Mouse (Mus musculus) midbrain, postnatal 0 days (tissue): ENCODE results near the gene Tmod1. TPM values are rescaled to one million over a fixed set of nuclear protein-coding genes. Genes with fewer than 3 reads are reported as not detected.

ENCODE experiments used
- ATAC-seq: fragments of 200-750 bp; cut with Nextera tagmentation; 2 replicates; pipeline ENCODE4 v1.8.0; 2017; ENCODE audit warnings: moderate number of reproducible peaks, mild to moderate bottlenecking, moderate TSS enrichment, moderate library complexity; ENCODE audit not compliant: low FRiP score
- DNase-seq: peaks from one replicate; pipeline ENCODE4 v3.0.0-alpha.2; 2015; ENCODE audit warnings: low spot score
- H3K27ac ChIP-seq: fragments of 300-500 bp; sonication (generic); 2 replicates; pipeline ENCODE4 v1.5.1; 2014; ENCODE audit warnings: low read depth, mild to moderate bottlenecking, low read length, mixed read lengths
- H3K27me3 ChIP-seq: fragments of 300-500 bp; sonication (generic); 2 replicates; pipeline ENCODE4 v1.6.1; 2014; ENCODE audit warnings: low read length, control low read depth, mixed read lengths; ENCODE audit not compliant: insufficient read depth
- H3K36me3 ChIP-seq: fragments of 300-500 bp; sonication (generic); 2 replicates; pipeline ENCODE4 v1.6.1; 2014; ENCODE audit warnings: low read length, control low read depth, mixed read lengths; ENCODE audit not compliant: insufficient read depth
- H3K4me1 ChIP-seq: fragments of 300-500 bp; sonication (generic); 2 replicates; pipeline ENCODE4 v1.6.1; 2014; ENCODE audit warnings: mild to moderate bottlenecking, control low read depth, antibody characterized with exemption, low read length, mixed read lengths; ENCODE audit not compliant: insufficient read depth
- H3K4me2 ChIP-seq: fragments of 300-500 bp; sonication (generic); 2 replicates; pipeline ENCODE4 v1.6.1; 2014; ENCODE audit warnings: low read depth, mild to moderate bottlenecking, low read length, mixed read lengths; ENCODE audit not compliant: poor library complexity, severe bottlenecking
- H3K4me3 ChIP-seq: fragments of 300-500 bp; sonication (generic); 2 replicates; pipeline ENCODE4 v1.5.1; 2014; ENCODE audit warnings: low read depth, mild to moderate bottlenecking, low read length, moderate library complexity
- H3K9ac ChIP-seq: fragments of 300-500 bp; sonication (generic); replicated peaks from 2 replicates; pipeline ENCODE4 v1.6.1; 2014; ENCODE audit warnings: mild to moderate bottlenecking, low read length, moderate library complexity, mixed read lengths; ENCODE audit not compliant: poor library complexity, severe bottlenecking
- H3K9me3 ChIP-seq: fragments of 300-500 bp; sonication (generic); 2 replicates; pipeline ENCODE4 v1.6.1; 2016; ENCODE audit warnings: low read length, control low read depth
- CTCF ChIP-seq: IDR thresholded peaks from 2 replicates; pipeline ENCODE4 v1.5.1; 2016; ENCODE audit warnings: antibody characterized with exemption, mild to moderate bottlenecking
- WGBS: fragments of 180-500 bp; shearing (Covaris S2); extraction: QIAGEN DNeasy Blood & Tissue Kit; methylation state at CpG from one replicate; pipeline ENCODE4 v1.1.7; 2014; 5-methylcytosine and 5-hydroxymethylcytosine counted together
- polyA plus RNA-seq: library from polyadenylated mRNA; unstranded; fragments of >200 nt; fragmentation: Nextera tagmentation; extraction: Ambion mirVana; gene quantifications from 2 replicates; pipeline ENCODE4 v1.2.1, GENCODE M21; 2015
- total RNA-seq: library from RNA; depleted of rRNA; stranded (reverse); fragments of >200 nt; gene quantifications from 2 replicates; pipeline ENCODE4 v1.2.3, GENCODE M21; 2014

The Tmod1 gene
- total and polyA plus RNA-seq, 2 experiments from 2014 or later = 0.55 to 0.75 TPM

DNA sequence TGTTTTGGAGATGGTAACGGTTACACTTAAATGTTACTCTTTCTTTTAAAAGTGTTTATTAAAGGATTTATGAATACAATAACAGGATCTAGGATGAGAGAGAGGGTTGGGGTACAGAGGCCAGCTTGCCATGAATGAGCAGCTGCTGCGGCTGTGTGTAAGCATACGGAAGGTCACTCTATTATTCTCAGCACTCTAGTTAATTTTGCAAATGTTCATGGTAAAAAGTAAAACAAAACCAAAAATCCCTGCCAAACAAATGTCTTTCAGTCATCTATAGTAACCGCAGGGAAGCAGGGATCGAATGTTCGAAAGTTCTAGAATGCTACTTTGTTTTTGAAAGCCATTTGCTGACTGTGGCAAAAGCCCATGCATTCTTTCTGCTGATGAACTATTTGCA is 84.6 kb downstream of the Tmod1 start:
- H3K36me3 ChIP-seq = peaks cover 56% of the 10 kb centered on the region
- no peak for DNase-seq

GRCm38 (mm10) chr4:46126541-46126940 is 87.8 kb downstream of the Tmod1 start:
- H3K4me3 ChIP-seq = no peak overlapping the region
- peak; percentile 98 for TF ChIP-seq CTCF
- peaks cover 37% of the 10 kb centered on the region for H3K36me3 ChIP-seq
- no peak overlapping the region for H3K4me2 ChIP-seq
- ATAC-seq (peak; percentile 34; the same call in 1 of the 2 replicates), DNase-seq (peak; percentile 90)
- no peak overlapping the region for H3K9ac ChIP-seq
- no peak overlapping the region for H3K27ac ChIP-seq
- H3K4me1 ChIP-seq = no peaks in the 10 kb centered on the region
- no peaks in the 10 kb centered on the region for H3K27me3 ChIP-seq
- WGBS = 47% methylated on average over 2 of the region's 2 CpGs
- H3K9me3 ChIP-seq = no peaks in the 10 kb centered on the region

More for the DNA sequence above, 84.6 kb downstream of the Tmod1 start:
- no peaks in the 10 kb centered on the region for H3K4me1 ChIP-seq
- no peaks in the 10 kb centered on the region for H3K27me3 ChIP-seq
- no peak overlapping the region for H3K27ac ChIP-seq
- ATAC-seq = no peak
- 94% methylated on average over 6 of the region's 6 CpGs for WGBS
- H3K9ac ChIP-seq = no peak overlapping the region
- TF ChIP-seq CTCF = no peak
- no peak overlapping the region for H3K4me3 ChIP-seq
- H3K4me2 ChIP-seq = no peak overlapping the region
- H3K9me3 ChIP-seq = no peaks in the 10 kb centered on the region

DNA sequence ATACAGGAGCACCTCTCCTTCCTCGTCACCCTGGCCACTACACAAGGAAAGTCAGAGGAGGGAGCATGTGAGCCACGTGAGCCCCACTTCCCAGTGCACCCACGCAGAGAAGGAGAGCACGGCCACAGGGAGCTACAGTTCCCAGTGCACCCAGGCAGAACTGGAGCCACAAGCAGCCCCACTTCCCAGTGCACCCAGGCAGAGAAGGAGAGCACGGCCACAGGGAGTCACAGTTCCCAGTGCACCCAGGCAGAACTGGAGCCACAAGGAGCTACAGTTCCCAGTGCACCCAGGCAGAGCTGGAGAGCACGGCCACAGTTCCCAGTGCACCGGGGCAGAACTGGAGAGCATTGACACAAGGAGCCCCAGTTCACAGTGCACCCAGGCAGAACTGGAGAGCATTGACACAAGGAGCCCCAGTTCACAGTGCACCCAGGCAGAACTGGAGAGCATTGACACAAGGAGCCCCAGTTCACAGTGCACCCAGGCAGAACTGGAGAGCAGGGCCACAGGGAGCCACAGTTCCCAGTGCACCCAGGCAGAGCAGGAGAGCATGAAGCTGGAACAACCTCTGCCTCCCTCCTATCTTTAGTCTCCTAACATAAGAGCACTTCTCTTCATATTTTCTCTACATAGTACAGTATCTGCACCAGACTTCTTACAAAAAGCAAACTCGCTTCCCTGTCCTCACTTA is 90.7 kb downstream of the Tmod1 start:
- WGBS = 78% methylated on average over 8 of the region's 8 CpGs
- no peak for TF ChIP-seq CTCF
- Histone ChIP-seq H3K9me3 (no peaks in the 10 kb centered on the region), H3K9ac (no peak overlapping the region), H3K36me3 (peaks cover 35% of the 10 kb centered on the region), H3K4me3 (no peak overlapping the region), H3K27ac (no peak overlapping the region), H3K4me1 (no peaks in the 10 kb centered on the region), H3K27me3 (no peaks in the 10 kb centered on the region), H3K4me2 (no peak overlapping the region)
- DNase-seq (no peak), ATAC-seq (no peak)

- DNase-seq (peak; percentile 54), ATAC-seq (no peak)
- Histone ChIP-seq H3K27me3 (no peaks in the 10 kb centered on the region), H3K27ac (no peak overlapping the region), H3K36me3 (peaks cover 35% of the 10 kb centered on the region), H3K4me3 (no peak overlapping the region), H3K4me1 (no peaks in the 10 kb centered on the region), H3K4me2 (no peak overlapping the region), H3K9me3 (no peaks in the 10 kb centered on the region), H3K9ac (no peak overlapping the region)
- peak; percentile 81 for TF ChIP-seq CTCF
- 72% methylated on average over 3 of the region's 3 CpGs for WGBS
Observed at GRCm38 (mm10) chr4:46130221-46130620, 91.5 kb downstream of the Tmod1 start.

DNA sequence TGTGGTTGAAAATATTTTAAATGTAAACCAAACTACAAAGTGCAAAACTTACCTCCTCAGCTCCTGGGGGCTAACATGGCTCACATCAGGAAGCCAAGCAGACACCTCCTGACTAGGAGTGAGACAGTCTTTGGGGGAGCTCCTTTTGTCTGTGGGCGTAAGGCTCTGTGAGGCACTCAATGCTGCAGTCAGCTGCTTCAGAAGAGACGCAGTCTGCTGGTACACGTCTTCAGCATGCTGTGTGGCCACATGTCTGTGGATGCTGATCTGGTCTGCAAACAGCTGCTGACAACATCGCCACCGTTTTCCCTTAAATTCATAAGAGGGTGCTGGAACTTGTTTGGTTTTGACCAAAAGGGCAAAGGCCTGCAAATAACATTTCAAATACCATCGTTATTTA is 93.1 kb downstream of the Tmod1 start:
- DNase-seq (no peak), ATAC-seq (no peak)
- Histone ChIP-seq H3K4me2 (no peak overlapping the region), H3K4me3 (no peak overlapping the region), H3K9ac (no peak overlapping the region), H3K4me1 (no peaks in the 10 kb centered on the region), H3K9me3 (no peaks in the 10 kb centered on the region), H3K27me3 (no peaks in the 10 kb centered on the region), H3K27ac (no peak overlapping the region), H3K36me3 (peaks cover 28% of the 10 kb centered on the region)
- no peak for TF ChIP-seq CTCF
- WGBS = 83% methylated on average over 6 of the region's 6 CpGs

DNA sequence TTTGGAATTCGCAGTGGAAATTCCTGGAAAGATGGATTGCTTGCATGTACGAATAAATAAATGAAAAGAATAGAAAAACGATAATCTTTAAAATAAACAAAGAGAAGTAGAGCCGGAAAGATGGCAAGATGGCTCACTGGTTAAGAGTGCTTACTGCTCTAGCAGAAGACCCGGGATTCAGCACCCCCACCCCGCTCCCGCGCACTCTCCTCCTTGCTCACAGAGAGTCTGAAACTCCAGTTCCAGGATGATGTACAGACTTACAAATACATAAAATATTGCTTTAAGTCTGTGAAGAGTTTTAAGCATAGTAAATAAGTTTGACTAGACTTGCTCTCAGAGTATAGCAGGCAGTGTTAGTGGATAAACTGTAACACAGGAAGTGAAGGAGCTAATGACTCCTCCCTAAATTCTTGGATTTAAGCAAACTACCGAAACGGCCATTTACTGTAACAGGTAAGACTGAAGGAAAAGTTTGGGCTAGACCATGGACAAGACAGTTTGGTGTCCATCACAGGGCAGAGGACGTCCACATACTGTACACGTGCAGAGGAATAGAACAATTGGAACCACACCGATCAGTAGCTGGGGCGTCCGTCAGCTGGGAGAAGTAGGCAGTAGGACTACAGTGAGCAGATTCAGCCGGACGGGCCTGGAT is 99.0 kb downstream of the Tmod1 start:
- Histone ChIP-seq H3K4me1 (peaks cover 15% of the 10 kb centered on the region), H3K9ac (peak overlapping the region; percentile 89), H3K4me3 (peak overlapping the region; percentile 81), H3K27ac (peak overlapping the region; percentile 92), H3K9me3 (no peaks in the 10 kb centered on the region), H3K4me2 (peak overlapping the region; percentile 65), H3K27me3 (no peaks in the 10 kb centered on the region), H3K36me3 (peaks cover 11% of the 10 kb centered on the region)
- peak; percentile 71 for ATAC-seq
- peak; percentile 36 for DNase-seq
- no peak for TF ChIP-seq CTCF
- 9% methylated on average over 17 of the region's 17 CpGs for WGBS
